Mouse (Mus musculus) thymus, adult 2 months (tissue): Measurements from ENCODE around the gene Rnf113a2. TPM values are rescaled to one million over a fixed set of nuclear protein-coding genes. Genes with fewer than 3 reads are reported as not detected.

Experiments
- DNase-seq: peaks from one replicate; pipeline ENCODE4 v3.0.0; 2021
- H3K27ac ChIP-seq: fragments of 200-500 bp; 2 replicates; pipeline ENCODE4 v1.5.1; 2012; ENCODE audit warnings: low read length, control low read depth; ENCODE audit not compliant: control insufficient read depth, insufficient read depth
- H3K27me3 ChIP-seq: fragments of 200-500 bp; 2 replicates; pipeline ENCODE4 v1.6.1; 2012; ENCODE audit warnings: mild to moderate bottlenecking, low read length, moderate library complexity, mixed read lengths; ENCODE audit not compliant: control insufficient read depth, insufficient read depth
- H3K36me3 ChIP-seq: fragments of 200-500 bp; 2 replicates; pipeline ENCODE4 v1.6.1; 2012; ENCODE audit warnings: mild to moderate bottlenecking, low read length, moderate library complexity; ENCODE audit not compliant: control insufficient read depth, insufficient read depth
- H3K4me1 ChIP-seq: fragments of 200-500 bp; replicated peaks from 2 replicates; pipeline ENCODE4 v1.6.1; 2012; ENCODE audit warnings: low read length; ENCODE audit not compliant: control insufficient read depth, insufficient read depth
- H3K4me3 ChIP-seq: fragments of 200-500 bp; 2 replicates; pipeline ENCODE4 v1.5.1; 2012; ENCODE audit warnings: mild to moderate bottlenecking, low read length, control low read depth, moderate library complexity; ENCODE audit not compliant: control insufficient read depth, insufficient read depth
- CTCF ChIP-seq: fragments of 200-500 bp; IDR thresholded peaks from 2 replicates; pipeline ENCODE4 v1.5.1; 2012; ENCODE audit warnings: mild to moderate bottlenecking, control low read depth, low read length, moderate library complexity, borderline replicate concordance; ENCODE audit not compliant: control insufficient read depth, poor library complexity, insufficient read depth; ENCODE audit errors: extremely low read depth
- POLR2A ChIP-seq: fragments of 200-500 bp; IDR thresholded peaks from 2 replicates; pipeline ENCODE4 v1.6.1; 2012; ENCODE audit warnings: mild to moderate bottlenecking, low read length, control low read depth, moderate library complexity; ENCODE audit not compliant: control insufficient read depth, poor library complexity, insufficient read depth; ENCODE audit errors: extremely low read depth
- WGBS: fragments of 180-500 bp; shearing (Covaris S2); methylation state at CpG from one replicate; pipeline ENCODE4 v1.1.7; 2018; 5-methylcytosine and 5-hydroxymethylcytosine counted together
- polyA plus RNA-seq: library from polyadenylated mRNA; depleted of rRNA; stranded (reverse); fragments of >200 nt; gene quantifications from 2 replicates; pipeline ENCODE4 v1.2.3, GENCODE M21; 2012

The Rnf113a2 gene
- polyA plus RNA-seq, 1 experiment: 7.6 TPM

DNA sequence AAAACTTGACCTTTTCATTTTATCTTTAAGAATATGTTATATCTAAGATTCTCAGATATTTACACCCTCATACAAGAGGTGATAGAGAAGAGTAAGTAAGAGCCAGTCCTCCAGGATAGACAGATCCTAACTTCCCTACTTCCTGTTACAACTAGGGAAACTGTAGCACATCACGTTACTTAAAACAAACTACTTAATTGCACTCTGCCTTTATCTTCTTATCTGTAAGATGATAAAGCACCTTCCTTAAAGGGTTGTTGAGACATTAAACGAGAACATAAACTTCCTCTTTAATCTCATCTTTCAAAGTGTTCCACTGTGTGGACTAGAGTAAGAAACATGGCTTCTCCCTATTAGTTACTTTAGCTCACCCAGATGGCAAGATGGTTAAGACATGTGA is 21.7 kb downstream of the Rnf113a2 start:
- Histone ChIP-seq H3K4me3 (no peak overlapping the region), H3K27me3 (no peaks in the 10 kb centered on the region), H3K4me1 (no peaks in the 10 kb centered on the region), H3K36me3 (no peaks in the 10 kb centered on the region), H3K27ac (no peak overlapping the region)
- 73% methylated on average over 2 of the region's 2 CpGs for WGBS
- DNase-seq: no peak
- TF ChIP-seq POLR2A (no peak), CTCF (no peak)

GRCm38 (mm10) chr12:84442526-84442925 is 25.5 kb downstream of the Rnf113a2 start:
- no peak for DNase-seq
- no peak overlapping the region for H3K27ac ChIP-seq
- no peak for TF ChIP-seq POLR2A
- TF ChIP-seq CTCF: no peak
- WGBS: 86% methylated on average over 4 of the region's 4 CpGs
- no peak overlapping the region for H3K4me3 ChIP-seq
- no peaks in the 10 kb centered on the region for H3K36me3 ChIP-seq
- no peaks in the 10 kb centered on the region for H3K4me1 ChIP-seq
- no peaks in the 10 kb centered on the region for H3K27me3 ChIP-seq

- DNase-seq: no peak
- 91% methylated on average over 1 of the region's 1 CpGs for WGBS
- Histone ChIP-seq H3K27ac (no peak overlapping the region), H3K4me1 (peaks cover 9% of the 10 kb centered on the region; the same call in 1 of the 2 replicates), H3K27me3 (no peaks in the 10 kb centered on the region), H3K36me3 (no peaks in the 10 kb centered on the region), H3K4me3 (no peak overlapping the region)
- no peak for TF ChIP-seq POLR2A
- TF ChIP-seq CTCF: no peak
These were observed 30.4 kb downstream of the Rnf113a2 start for GRCm38 (mm10) chr12:84447386-84447785.

- WGBS: 97% methylated on average over 6 of the region's 6 CpGs
These were observed 31.2 kb downstream of the Rnf113a2 start for GRCm38 (mm10) chr12:84448181-84448580.

GRCm38 (mm10) chr12:84449887-84450286 is 32.9 kb downstream of the Rnf113a2 start:
- peak; percentile 6 for DNase-seq
- 65% methylated on average over 10 of the region's 10 CpGs for WGBS
- no peak overlapping the region for H3K4me3 ChIP-seq
- H3K4me1 ChIP-seq: peaks cover 9% of the 10 kb centered on the region; the same call in 1 of the 2 replicates
- H3K27ac ChIP-seq: no peak overlapping the region
- H3K27me3 ChIP-seq: no peaks in the 10 kb centered on the region
- no peaks in the 10 kb centered on the region for H3K36me3 ChIP-seq
- no peak for TF ChIP-seq CTCF
- TF ChIP-seq POLR2A: no peak

More at GRCm38 (mm10) chr12:84448181-84448580, 31.2 kb downstream of the Rnf113a2 start:
- DNase-seq: no peak
- TF ChIP-seq CTCF (no peak), POLR2A (no peak)
- no peaks in the 10 kb centered on the region for H3K27me3 ChIP-seq
- no peak overlapping the region for H3K4me3 ChIP-seq
- no peak overlapping the region for H3K27ac ChIP-seq
- H3K36me3 ChIP-seq: no peaks in the 10 kb centered on the region
- peaks cover 9% of the 10 kb centered on the region; the same call in 1 of the 2 replicates for H3K4me1 ChIP-seq

GRCm38 (mm10) chr12:84450351-84450717 is 33.3 kb downstream of the Rnf113a2 start:
- no peak for DNase-seq
- TF ChIP-seq POLR2A (no peak), CTCF (no peak)
- H3K4me1 ChIP-seq: peaks cover 9% of the 10 kb centered on the region; the same call in 1 of the 2 replicates
- no peaks in the 10 kb centered on the region for H3K36me3 ChIP-seq
- H3K27ac ChIP-seq: peak overlapping the region; percentile 15; the same call in 1 of the 2 replicates
- no peaks in the 10 kb centered on the region for H3K27me3 ChIP-seq
- under 1% methylated on average over 6 of the region's 6 CpGs for WGBS
- peak overlapping the region; percentile 53 for H3K4me3 ChIP-seq

GRCm38 (mm10) chr12:84450718-84451646 is 34.0 kb downstream of the Rnf113a2 start, which contains the start of the genes Aldh6a1 and Lin52:
Aldh6a1 (minus strand) TSS chr12:84451004.
Lin52 (plus strand) TSS chr12:84451422.
- Histone ChIP-seq H3K27me3 (no peaks in the 10 kb centered on the region), H3K27ac (peak within 1 kb of the TSS; percentile 56), H3K36me3 (no peaks in the 10 kb centered on the region), H3K4me1 (peaks cover 9% of the 10 kb centered on the region; the same call in 1 of the 2 replicates), H3K4me3 (peak within 1 kb of the TSS; percentile 80)
- TF ChIP-seq CTCF (0 out of 2 replicates have a peak, but pooled peaks have one; percentile 19), POLR2A (peak; percentile 79)
- peak; percentile 95 for DNase-seq
- WGBS: under 1% methylated on average over 49 of the region's 49 CpGs
